Mouse (Mus musculus): Measurements from ENCODE around the gene Hes6. TPM values are rescaled to one million over a fixed set of nuclear protein-coding genes. Genes with fewer than 3 reads are reported as not detected.

Hes6 gene
- polyA plus RNA-seq, 1 experiment, result 200 TPM

DNA sequence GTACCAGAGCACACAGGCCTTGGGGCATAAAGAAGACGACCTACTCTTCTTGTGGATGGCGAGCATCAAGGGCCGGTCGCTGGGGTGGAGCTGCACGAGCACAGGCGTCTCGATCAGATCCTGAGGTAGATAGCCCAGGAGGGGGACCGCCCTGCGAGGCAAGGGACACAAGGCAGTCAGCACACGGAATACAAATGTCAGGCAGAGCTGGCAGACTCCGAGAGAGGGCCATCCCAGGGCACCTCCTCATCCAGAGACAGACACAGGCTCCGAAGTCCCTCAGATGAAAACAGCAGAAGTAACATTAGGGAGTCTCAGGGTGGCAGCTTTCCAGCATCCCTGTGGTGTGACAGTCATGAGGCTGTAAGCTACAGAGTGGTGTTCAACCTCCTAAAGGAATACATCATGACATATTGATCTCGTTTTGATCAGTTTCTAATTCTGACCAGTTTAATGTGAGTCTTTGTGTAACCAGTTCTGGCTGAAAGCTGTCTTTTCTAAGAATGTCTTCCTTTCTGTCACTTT lies 21.8 kb upstream of the Hes6 start:
- Histone ChIP-seq H3K36me3 (ENCODE audit: control insufficient read depth, insufficient read depth, low read length) (no peaks in the 10 kb centered on the region), H3K27ac (ENCODE audit: control insufficient read depth, insufficient read depth, low read length) (no peak overlapping the region), H3K4me3 (ENCODE audit: control insufficient read depth, insufficient read depth, low read length) (no peak overlapping the region), H3K27me3 (ENCODE audit: control insufficient read depth, insufficient read depth, low read length) (no peaks in the 10 kb centered on the region), H3K4me1 (replicated peaks; ENCODE audit: control insufficient read depth, insufficient read depth, low read length) (no peaks in the 10 kb centered on the region; the same call in 1 of the 2 replicates)
- no peak for DNase-seq
- 93% methylated on average over 13 of the region's 13 CpGs for WGBS
- TF ChIP-seq CTCF (IDR thresholded peaks at IDR 0.05; ENCODE audit: borderline replicate concordance, control insufficient read depth, extremely low read depth, insufficient read depth, low read length, poor library complexity) (no peak), POLR2A (IDR thresholded peaks at IDR 0.05; ENCODE audit: control insufficient read depth, extremely low read depth, insufficient read depth, low read length, poor library complexity) (no peak)

DNA sequence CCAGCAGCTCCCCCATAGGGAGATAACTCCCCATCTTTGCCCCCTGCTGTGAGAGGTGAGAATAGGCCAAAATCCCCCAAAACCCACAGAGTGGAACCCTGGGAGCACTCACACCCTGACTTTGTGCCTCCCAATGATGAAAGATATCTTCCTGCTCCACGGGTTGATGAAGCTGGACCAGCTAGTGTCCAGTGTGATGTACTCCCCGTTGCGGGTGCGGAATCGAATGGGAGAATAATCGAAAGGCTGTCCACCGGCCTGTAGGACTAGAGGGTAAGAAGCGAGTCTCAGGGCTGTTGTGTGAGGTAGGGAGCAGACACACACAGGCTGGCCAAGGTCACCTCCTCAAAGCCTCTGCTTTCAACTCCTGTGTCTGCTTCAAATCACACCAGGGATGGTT lies 21.1 kb upstream of the Hes6 start:
- Histone ChIP-seq H3K4me1 (replicated peaks; ENCODE audit: control insufficient read depth, insufficient read depth, low read length) (no peaks in the 10 kb centered on the region; the same call in 1 of the 2 replicates), H3K4me3 (ENCODE audit: control insufficient read depth, insufficient read depth, low read length) (no peak overlapping the region), H3K27ac (ENCODE audit: control insufficient read depth, insufficient read depth, low read length) (no peak overlapping the region), H3K36me3 (ENCODE audit: control insufficient read depth, insufficient read depth, low read length) (no peaks in the 10 kb centered on the region), H3K27me3 (ENCODE audit: control insufficient read depth, insufficient read depth, low read length) (no peaks in the 10 kb centered on the region)
- 98% methylated on average over 8 of the region's 8 CpGs for WGBS
- no peak for DNase-seq
- no peak for TF ChIP-seq CTCF (IDR thresholded peaks at IDR 0.05; ENCODE audit: borderline replicate concordance, control insufficient read depth, extremely low read depth, insufficient read depth, low read length, poor library complexity)
- no peak for TF ChIP-seq POLR2A (IDR thresholded peaks at IDR 0.05; ENCODE audit: control insufficient read depth, extremely low read depth, insufficient read depth, low read length, poor library complexity)

DNA sequence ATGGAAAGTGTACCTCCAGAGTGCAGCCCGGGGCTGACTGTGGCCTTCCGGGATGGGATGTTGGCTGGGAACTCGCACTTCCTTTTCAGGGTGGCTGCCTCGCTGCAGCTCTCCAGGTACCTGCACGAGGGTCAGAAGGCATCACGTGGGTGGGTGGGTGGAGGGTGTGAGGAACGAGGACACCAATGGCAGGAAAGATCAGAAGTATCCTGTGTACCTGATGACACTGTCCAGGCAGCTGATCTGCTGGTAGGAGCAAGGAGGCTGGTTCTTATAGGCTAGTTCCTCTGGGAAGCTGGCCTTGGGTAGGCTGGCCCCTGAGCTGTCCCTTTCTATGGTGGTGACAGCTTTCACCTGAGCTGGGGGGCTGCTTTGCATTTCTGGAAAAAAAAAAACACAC lies 16.9 kb upstream of the Hes6 start:
- H3K4me3 ChIP-seq (ENCODE audit: control insufficient read depth, insufficient read depth, low read length), result no peak overlapping the region
- no peaks in the 10 kb centered on the region for H3K36me3 ChIP-seq (ENCODE audit: control insufficient read depth, insufficient read depth, low read length)
- no peaks in the 10 kb centered on the region for H3K4me1 ChIP-seq (replicated peaks; ENCODE audit: control insufficient read depth, insufficient read depth, low read length)
- H3K27me3 ChIP-seq (ENCODE audit: control insufficient read depth, insufficient read depth, low read length), result no peaks in the 10 kb centered on the region
- DNase-seq, result no peak
- TF ChIP-seq CTCF (IDR thresholded peaks at IDR 0.05; ENCODE audit: borderline replicate concordance, control insufficient read depth, extremely low read depth, insufficient read depth, low read length, poor library complexity) (no peak), POLR2A (IDR thresholded peaks at IDR 0.05; ENCODE audit: control insufficient read depth, extremely low read depth, insufficient read depth, low read length, poor library complexity) (no peak)
- no peak overlapping the region for H3K27ac ChIP-seq (ENCODE audit: control insufficient read depth, insufficient read depth, low read length)
- WGBS, result 95% methylated on average over 7 of the region's 7 CpGs

DNA sequence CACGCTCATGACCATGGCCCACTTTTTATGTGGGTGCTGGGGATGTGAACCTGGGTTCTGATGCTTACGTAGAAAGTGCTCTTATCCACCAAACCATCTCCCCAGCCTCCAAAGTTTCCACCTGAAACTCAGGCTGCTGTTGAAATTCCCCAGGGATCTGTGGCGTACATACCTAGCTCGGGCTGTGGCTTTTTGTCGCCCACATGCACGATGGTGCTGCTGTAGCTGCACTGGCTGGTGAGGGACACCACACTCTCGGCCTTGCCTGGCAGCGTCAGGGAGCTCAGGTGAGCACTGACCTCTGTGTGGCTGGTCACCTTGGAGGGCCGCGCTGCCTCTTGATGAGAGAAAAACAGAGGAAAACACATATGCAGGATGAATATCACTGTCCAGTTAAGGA lies 15.4 kb upstream of the Hes6 start:
- Histone ChIP-seq H3K27ac (ENCODE audit: control insufficient read depth, insufficient read depth, low read length) (no peak overlapping the region), H3K4me3 (ENCODE audit: control insufficient read depth, insufficient read depth, low read length) (no peak overlapping the region), H3K4me1 (replicated peaks; ENCODE audit: control insufficient read depth, insufficient read depth, low read length) (no peaks in the 10 kb centered on the region), H3K36me3 (ENCODE audit: control insufficient read depth, insufficient read depth, low read length) (no peaks in the 10 kb centered on the region), H3K27me3 (ENCODE audit: control insufficient read depth, insufficient read depth, low read length) (no peaks in the 10 kb centered on the region)
- 96% methylated on average over 10 of the region's 10 CpGs for WGBS
- TF ChIP-seq CTCF (IDR thresholded peaks at IDR 0.05; ENCODE audit: borderline replicate concordance, control insufficient read depth, extremely low read depth, insufficient read depth, low read length, poor library complexity), result no peak
- TF ChIP-seq POLR2A (IDR thresholded peaks at IDR 0.05; ENCODE audit: control insufficient read depth, extremely low read depth, insufficient read depth, low read length, poor library complexity), result no peak
- no peak for DNase-seq

DNA sequence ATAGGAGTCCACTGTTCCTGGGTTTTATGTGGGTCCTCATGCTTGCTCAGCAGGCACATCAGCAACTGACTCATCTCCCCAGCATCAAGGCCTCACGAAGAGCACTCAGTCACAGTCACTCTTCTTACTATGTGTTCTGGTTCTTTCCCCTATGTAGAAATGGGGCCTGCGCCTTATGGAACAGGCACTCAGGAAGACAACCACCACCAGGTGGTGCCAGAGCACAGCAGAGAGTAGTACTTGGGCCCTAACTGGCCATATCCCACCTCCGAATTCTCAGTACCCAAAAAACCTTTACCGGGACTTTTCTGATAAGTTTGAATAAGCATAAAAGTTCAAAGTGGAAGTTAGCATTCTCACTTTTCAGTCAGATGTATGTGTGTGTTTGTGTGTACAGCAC lies 14.8 kb upstream of the Hes6 start:
- no peaks in the 10 kb centered on the region for H3K4me1 ChIP-seq (replicated peaks; ENCODE audit: control insufficient read depth, insufficient read depth, low read length)
- 62% methylated on average over 4 of the region's 4 CpGs for WGBS
- no peak overlapping the region for H3K4me3 ChIP-seq (ENCODE audit: control insufficient read depth, insufficient read depth, low read length)
- DNase-seq, result peak; percentile 80
- TF ChIP-seq CTCF (IDR thresholded peaks at IDR 0.05; ENCODE audit: borderline replicate concordance, control insufficient read depth, extremely low read depth, insufficient read depth, low read length, poor library complexity) (peak; percentile 41; the same call in 1 of the 2 replicates), POLR2A (IDR thresholded peaks at IDR 0.05; ENCODE audit: control insufficient read depth, extremely low read depth, insufficient read depth, low read length, poor library complexity) (no peak)
- H3K27ac ChIP-seq (ENCODE audit: control insufficient read depth, insufficient read depth, low read length), result no peak overlapping the region
- H3K27me3 ChIP-seq (ENCODE audit: control insufficient read depth, insufficient read depth, low read length), result no peaks in the 10 kb centered on the region
- no peaks in the 10 kb centered on the region for H3K36me3 ChIP-seq (ENCODE audit: control insufficient read depth, insufficient read depth, low read length)

- Histone ChIP-seq H3K27me3 (ENCODE audit: control insufficient read depth, insufficient read depth, low read length) (no peaks in the 10 kb centered on the region), H3K36me3 (ENCODE audit: control insufficient read depth, insufficient read depth, low read length) (no peaks in the 10 kb centered on the region), H3K27ac (ENCODE audit: control insufficient read depth, insufficient read depth, low read length) (no peak overlapping the region), H3K4me1 (replicated peaks; ENCODE audit: control insufficient read depth, insufficient read depth, low read length) (no peaks in the 10 kb centered on the region), H3K4me3 (ENCODE audit: control insufficient read depth, insufficient read depth, low read length) (no peak overlapping the region)
- no peak for DNase-seq
- 96% methylated on average over 9 of the region's 9 CpGs for WGBS
- TF ChIP-seq CTCF (IDR thresholded peaks at IDR 0.05; ENCODE audit: borderline replicate concordance, control insufficient read depth, extremely low read depth, insufficient read depth, low read length, poor library complexity), result no peak
- TF ChIP-seq POLR2A (IDR thresholded peaks at IDR 0.05; ENCODE audit: control insufficient read depth, extremely low read depth, insufficient read depth, low read length, poor library complexity), result no peak
Observed at GRCm38 (mm10) chr1:91426397-91426796, 12.6 kb upstream of the Hes6 start.

DNA sequence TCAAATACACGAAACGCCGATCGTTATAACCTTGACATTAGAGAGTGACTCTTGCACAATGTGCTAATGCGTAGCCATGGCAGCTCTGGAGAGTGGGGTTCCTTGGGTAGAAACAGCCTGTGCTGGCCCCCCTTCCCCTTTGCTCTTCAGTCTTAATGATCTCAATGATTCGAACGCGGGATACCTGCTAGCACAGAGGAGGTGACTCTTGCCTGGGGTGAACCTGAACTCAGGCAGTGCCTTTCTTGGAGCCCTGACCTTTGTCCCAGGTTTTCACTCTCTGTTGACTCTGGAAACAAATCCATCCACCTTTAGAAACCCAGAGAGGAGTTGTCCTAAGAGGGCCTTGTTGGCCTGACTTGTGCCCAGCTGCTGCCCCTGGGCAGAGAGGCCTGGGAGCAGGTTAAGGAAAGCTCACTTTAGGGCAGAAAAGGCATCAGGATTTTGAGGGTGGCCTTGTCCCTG lies 6.8 kb upstream of the Hes6 start:
- no peak overlapping the region for H3K4me3 ChIP-seq (ENCODE audit: control insufficient read depth, insufficient read depth, low read length)
- H3K4me1 ChIP-seq (replicated peaks; ENCODE audit: control insufficient read depth, insufficient read depth, low read length), result no peaks in the 10 kb centered on the region
- TF ChIP-seq CTCF (IDR thresholded peaks at IDR 0.05; ENCODE audit: borderline replicate concordance, control insufficient read depth, extremely low read depth, insufficient read depth, low read length, poor library complexity), result no peak
- TF ChIP-seq POLR2A (IDR thresholded peaks at IDR 0.05; ENCODE audit: control insufficient read depth, extremely low read depth, insufficient read depth, low read length, poor library complexity), result no peak
- no peaks in the 10 kb centered on the region for H3K27me3 ChIP-seq (ENCODE audit: control insufficient read depth, insufficient read depth, low read length)
- H3K36me3 ChIP-seq (ENCODE audit: control insufficient read depth, insufficient read depth, low read length), result no peaks in the 10 kb centered on the region
- no peak for DNase-seq
- 96% methylated on average over 8 of the region's 8 CpGs for WGBS
- H3K27ac ChIP-seq (ENCODE audit: control insufficient read depth, insufficient read depth, low read length), result no peak overlapping the region
